Mouse (Mus musculus) liver, embryonic 15.5 days (tissue): ENCODE measurements around the gene Abcc2. TPM values are rescaled to one million over a fixed set of nuclear protein-coding genes. Genes with fewer than 3 reads are reported as not detected.

Experiments
- ATAC-seq: fragments of 200-750 bp; cut with Nextera tagmentation; 2 replicates; pipeline ENCODE4 v1.8.0; 2017; ENCODE audit warnings: moderate number of reproducible peaks, mild to moderate bottlenecking, moderate library complexity; ENCODE audit not compliant: insufficient read depth
- H3K27ac ChIP-seq: fragments of 300-500 bp; sonication (generic); replicated peaks from 2 replicates; pipeline ENCODE4 v1.5.1; 2015; ENCODE audit warnings: mild to moderate bottlenecking, inconsistent platforms
- H3K27me3 ChIP-seq: fragments of 300-500 bp; sonication (generic); 2 replicates; pipeline ENCODE4 v1.6.1; 2015; ENCODE audit warnings: mild to moderate bottlenecking, inconsistent platforms
- H3K36me3 ChIP-seq: fragments of 300-500 bp; sonication (generic); replicated peaks from 2 replicates; pipeline ENCODE4 v1.6.1; 2015; ENCODE audit warnings: moderate library complexity, mild to moderate bottlenecking, inconsistent platforms
- H3K4me1 ChIP-seq: fragments of 300-500 bp; sonication (generic); replicated peaks from 2 replicates; pipeline ENCODE4 v1.6.1; 2015; ENCODE audit warnings: inconsistent platforms
- H3K4me2 ChIP-seq: fragments of 300-500 bp; sonication (generic); 2 replicates; pipeline ENCODE4 v1.6.1; 2015; ENCODE audit warnings: moderate library complexity, mild to moderate bottlenecking, inconsistent platforms
- H3K4me3 ChIP-seq: fragments of 300-500 bp; sonication (generic); replicated peaks from 2 replicates; pipeline ENCODE4 v1.5.1; 2015; ENCODE audit warnings: mild to moderate bottlenecking, inconsistent platforms
- H3K9ac ChIP-seq: fragments of 300-500 bp; sonication (generic); 2 replicates; pipeline ENCODE4 v1.6.1; 2015; ENCODE audit warnings: moderate library complexity, mild to moderate bottlenecking, inconsistent platforms
- H3K9me3 ChIP-seq: fragments of 300-500 bp; sonication (generic); replicated peaks from 2 replicates; pipeline ENCODE4 v1.6.1; 2016; ENCODE audit warnings: inconsistent platforms
- WGBS: fragments of 180-500 bp; shearing (Covaris S2); methylation state at CpG from one replicate; pipeline ENCODE4 v1.1.7; 2015; ENCODE audit warnings: mixed read lengths; ENCODE audit not compliant: insufficient replicate concordance; 5-methylcytosine and 5-hydroxymethylcytosine counted together
- polyA plus RNA-seq: library from polyadenylated mRNA; unstranded; fragments of >200 nt; fragmentation: Nextera tagmentation; extraction: Ambion mirVana; gene quantifications from 2 replicates; pipeline ENCODE4 v1.2.1, GENCODE M21; 2015

Gene Abcc2
- polyA plus RNA-seq, 1 experiment from 2014 or later, result 10.6 TPM

DNA sequence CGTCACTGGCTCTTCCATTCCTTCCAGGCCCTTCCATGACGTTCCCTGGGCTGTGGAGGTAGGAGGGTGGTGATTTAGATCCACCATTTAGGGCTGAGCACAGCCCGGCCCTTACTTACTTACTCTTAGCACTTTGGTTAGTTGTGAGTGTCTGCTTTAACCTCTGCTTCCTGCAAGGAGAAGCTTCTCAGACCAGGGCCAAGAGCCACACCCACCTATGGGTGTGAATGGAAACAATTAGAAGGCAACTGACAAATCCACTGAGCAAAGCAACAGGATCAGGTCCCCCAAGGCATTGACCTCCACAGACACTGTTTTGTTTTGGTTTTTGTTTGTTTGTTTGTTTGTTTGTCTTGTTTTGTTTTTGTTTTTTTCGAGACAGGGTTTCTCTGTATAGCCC, 27.3 kb downstream of the Abcc2 start:
- Histone ChIP-seq H3K27ac (no peak overlapping the region), H3K36me3 (no peaks in the 10 kb centered on the region; the same call in 1 of the 2 replicates), H3K4me2 (no peak overlapping the region), H3K4me1 (peaks cover 15% of the 10 kb centered on the region), H3K4me3 (no peak overlapping the region), H3K27me3 (0 out of 2 replicates have a peak, but pooled peaks cover 3% of the 10 kb centered on the region), H3K9ac (no peak overlapping the region), H3K9me3 (no peaks in the 10 kb centered on the region)
- no peak for ATAC-seq
- WGBS, result 33% methylated on average over 4 of the region's 4 CpGs

GRCm38 (mm10) chr19:43811419-43811818, 29.4 kb downstream of the Abcc2 start:
- Histone ChIP-seq H3K4me3 (no peak overlapping the region), H3K4me1 (peaks cover 15% of the 10 kb centered on the region), H3K36me3 (no peaks in the 10 kb centered on the region; the same call in 1 of the 2 replicates), H3K4me2 (no peak overlapping the region), H3K27ac (no peak overlapping the region), H3K9me3 (no peaks in the 10 kb centered on the region), H3K9ac (no peak overlapping the region), H3K27me3 (0 out of 2 replicates have a peak, but pooled peaks cover 3% of the 10 kb centered on the region)
- WGBS, result 69% methylated on average over 4 of the region's 4 CpGs
- peak; percentile 15; the same call in 1 of the 2 replicates for ATAC-seq

DNA sequence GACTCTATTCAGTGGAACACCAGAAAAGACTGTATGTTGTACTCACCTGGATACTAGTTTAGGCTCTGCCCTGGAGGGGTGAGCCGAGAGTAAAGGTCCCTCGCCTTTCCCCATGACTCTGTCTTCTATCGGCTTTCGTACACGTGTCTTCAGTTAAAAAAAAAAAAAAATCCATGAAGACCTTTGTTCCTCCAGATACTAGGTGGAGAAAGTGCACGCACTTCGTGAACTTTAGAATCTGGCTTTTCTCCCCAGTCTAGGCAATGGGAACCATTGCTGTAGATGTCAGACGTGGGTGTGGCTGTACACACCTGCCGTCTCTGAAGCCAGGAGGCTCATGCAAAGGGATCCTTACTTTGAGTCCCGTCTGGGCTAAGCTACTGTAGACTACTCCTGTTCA, 31.3 kb downstream of the Abcc2 start:
- Histone ChIP-seq H3K9me3 (no peaks in the 10 kb centered on the region), H3K4me2 (no peak overlapping the region), H3K4me1 (peaks cover 15% of the 10 kb centered on the region), H3K4me3 (no peak overlapping the region), H3K9ac (no peak overlapping the region), H3K27me3 (0 out of 2 replicates have a peak, but pooled peaks cover 3% of the 10 kb centered on the region), H3K36me3 (no peaks in the 10 kb centered on the region; the same call in 1 of the 2 replicates), H3K27ac (no peak overlapping the region)
- no peak for ATAC-seq
- WGBS, result 61% methylated on average over 10 of the region's 10 CpGs

DNA sequence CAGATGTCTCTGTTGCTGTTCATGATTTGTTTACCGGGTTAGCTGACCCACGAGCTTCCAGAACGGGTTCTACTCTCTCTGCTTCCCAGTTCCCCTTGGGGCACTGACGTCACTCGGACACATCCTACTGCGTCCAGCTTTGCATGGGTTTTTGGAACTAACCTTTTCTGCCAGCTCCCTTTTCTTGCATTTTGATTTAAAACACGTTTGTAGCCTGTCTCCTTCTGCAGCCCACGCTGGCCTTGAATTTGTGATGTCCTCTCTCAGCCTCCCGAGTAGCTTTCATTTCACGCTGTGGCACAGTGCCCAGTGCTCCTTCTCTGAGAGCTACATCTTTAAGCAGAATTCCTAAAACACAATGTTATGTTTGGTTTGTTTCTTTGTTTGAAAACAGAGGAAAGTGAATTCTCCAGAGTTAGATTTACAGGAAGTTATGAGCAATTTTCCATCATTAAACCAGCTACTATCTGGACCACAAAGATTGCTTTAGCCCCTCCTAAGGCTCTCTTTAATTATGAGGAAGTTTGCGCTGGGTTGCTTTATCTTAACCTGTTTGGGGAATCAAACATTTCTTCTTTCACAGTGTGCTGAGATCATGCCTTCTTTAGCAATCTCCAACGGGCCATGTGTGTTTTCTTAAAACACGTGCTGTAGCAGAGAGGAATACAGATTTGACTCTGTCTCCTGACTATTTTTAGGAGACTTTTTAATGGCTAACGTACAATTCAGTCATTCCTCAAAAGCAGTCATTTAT, 33.8 kb downstream of the Abcc2 start:
- H3K4me2 ChIP-seq, result no peak overlapping the region
- H3K9me3 ChIP-seq, result no peaks in the 10 kb centered on the region
- H3K4me3 ChIP-seq, result no peak overlapping the region
- H3K9ac ChIP-seq, result no peak overlapping the region
- no peaks in the 10 kb centered on the region; the same call in 1 of the 2 replicates for H3K36me3 ChIP-seq
- peaks cover 5% of the 10 kb centered on the region; the same call in 1 of the 2 replicates for H3K4me1 ChIP-seq
- no peak overlapping the region for H3K27ac ChIP-seq
- 0 out of 2 replicates have a peak, but pooled peaks cover 3% of the 10 kb centered on the region for H3K27me3 ChIP-seq
- 47% methylated on average over 14 of the region's 14 CpGs for WGBS
- ATAC-seq, result no peak

DNA sequence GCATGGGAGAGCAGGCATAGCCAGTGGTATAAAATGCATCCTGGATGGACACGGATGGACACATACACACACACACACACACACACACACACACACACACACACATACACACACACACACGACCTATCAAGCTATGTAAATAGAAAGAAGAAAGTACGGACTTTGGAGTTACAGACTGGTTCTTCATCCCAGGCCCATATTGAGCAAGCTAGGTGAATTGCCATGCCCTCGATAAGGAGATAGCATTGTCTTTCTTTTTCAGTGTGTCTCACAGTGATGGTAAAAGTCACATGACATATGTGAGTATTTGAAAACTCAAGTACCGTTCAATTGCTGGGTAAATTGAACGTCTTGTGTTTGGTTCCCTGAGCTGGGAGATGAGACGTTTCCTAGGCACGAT, 44.9 kb downstream of the Abcc2 start:
- ATAC-seq, result no peak
- H3K4me1 ChIP-seq, result no peaks in the 10 kb centered on the region
- no peak overlapping the region for H3K27ac ChIP-seq
- H3K9ac ChIP-seq, result no peak overlapping the region
- no peaks in the 10 kb centered on the region for H3K27me3 ChIP-seq
- no peaks in the 10 kb centered on the region for H3K9me3 ChIP-seq
- no peak overlapping the region for H3K4me3 ChIP-seq
- H3K36me3 ChIP-seq, result 0 out of 2 replicates have a peak, but pooled peaks cover 8% of the 10 kb centered on the region
- 56% methylated on average over 8 of the region's 8 CpGs for WGBS
- no peak overlapping the region for H3K4me2 ChIP-seq

DNA sequence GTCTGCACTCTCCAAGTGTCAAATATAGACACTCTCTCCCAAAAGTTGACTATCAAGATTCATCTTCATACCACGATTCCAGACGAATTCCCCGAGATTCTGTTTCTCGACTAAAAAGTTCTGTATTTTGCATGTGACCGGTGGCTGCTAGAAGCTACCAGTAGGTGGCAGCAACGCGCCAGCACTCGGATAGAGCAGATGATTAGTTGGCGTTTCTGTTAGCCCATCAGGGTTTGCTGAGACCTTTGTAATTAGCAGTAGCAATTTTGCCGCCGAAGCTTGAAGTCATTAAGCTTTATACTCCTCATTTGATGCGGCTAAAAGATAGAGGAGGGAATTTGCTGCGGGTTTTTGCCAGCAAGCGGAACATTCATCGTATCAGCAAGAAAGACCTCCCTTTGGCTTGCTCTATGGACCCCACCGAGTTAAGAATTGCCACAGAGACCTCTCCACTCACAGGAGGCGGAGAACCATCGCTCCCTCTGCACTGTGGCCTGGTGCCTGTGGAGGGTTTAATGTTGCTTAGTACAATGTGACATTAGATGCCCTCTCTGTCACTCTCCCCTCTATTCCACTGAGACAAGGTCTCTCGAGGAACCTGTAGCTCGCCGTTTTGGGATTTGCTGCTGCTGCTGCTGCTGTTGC, 50.6 kb downstream of the Abcc2 start:
- Histone ChIP-seq H3K27ac (no peak overlapping the region), H3K4me2 (no peak overlapping the region), H3K27me3 (no peaks in the 10 kb centered on the region), H3K4me3 (no peak overlapping the region), H3K4me1 (no peaks in the 10 kb centered on the region), H3K9ac (no peak overlapping the region), H3K9me3 (no peaks in the 10 kb centered on the region), H3K36me3 (peaks cover 14% of the 10 kb centered on the region; the same call in 1 of the 2 replicates)
- WGBS, result 27% methylated on average over 21 of the region's 21 CpGs
- ATAC-seq, result no peak

- no peak for ATAC-seq
- Histone ChIP-seq H3K4me2 (no peak overlapping the region), H3K9ac (no peak overlapping the region), H3K36me3 (peaks cover 10% of the 10 kb centered on the region; the same call in 1 of the 2 replicates), H3K27ac (no peak overlapping the region), H3K9me3 (no peaks in the 10 kb centered on the region), H3K4me3 (no peak overlapping the region), H3K27me3 (no peaks in the 10 kb centered on the region), H3K4me1 (no peaks in the 10 kb centered on the region)
- WGBS, result 64% methylated on average over 9 of the region's 9 CpGs
These were observed 61.2 kb downstream of the Abcc2 start for GRCm38 (mm10) chr19:43843184-43843583.

GRCm38 (mm10) chr19:43845331-43845908, 63.4 kb downstream of the Abcc2 start:
- Histone ChIP-seq H3K4me3 (no peak overlapping the region), H3K9me3 (no peaks in the 10 kb centered on the region), H3K4me1 (no peaks in the 10 kb centered on the region), H3K9ac (no peak overlapping the region), H3K27me3 (no peaks in the 10 kb centered on the region), H3K36me3 (peaks cover 23% of the 10 kb centered on the region), H3K27ac (no peak overlapping the region), H3K4me2 (no peak overlapping the region)
- no peak for ATAC-seq
- 45% methylated on average over 7 of the region's 7 CpGs for WGBS

DNA sequence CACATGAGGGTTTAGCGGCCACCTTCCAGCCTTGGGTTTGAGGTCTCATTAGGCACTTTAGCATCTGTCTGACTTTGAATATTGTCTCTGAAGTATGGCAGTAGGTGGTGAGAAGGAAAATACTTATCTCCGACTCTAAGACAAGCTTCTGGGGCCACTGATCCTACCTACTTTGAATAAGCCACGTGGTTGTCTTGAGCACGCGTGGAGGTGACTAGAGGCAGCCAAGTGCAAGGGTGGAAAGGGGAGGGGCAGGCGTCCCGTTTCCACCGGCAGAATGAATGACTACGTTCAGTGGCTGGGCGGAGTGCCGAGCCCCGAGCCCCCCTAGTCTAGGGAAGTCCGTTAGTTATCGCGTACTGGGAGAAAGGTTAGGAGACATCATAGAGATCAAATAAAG, 65.1 kb downstream of the Abcc2 start:
- WGBS, result 83% methylated on average over 15 of the region's 15 CpGs
- H3K9me3 ChIP-seq, result no peaks in the 10 kb centered on the region

GRCm38 (mm10) chr19:43847966-43848365, 66.0 kb downstream of the Abcc2 start:
- H3K9ac ChIP-seq, result no peak overlapping the region
- H3K4me3 ChIP-seq, result no peak overlapping the region
- H3K27ac ChIP-seq, result no peak overlapping the region
- H3K9me3 ChIP-seq, result no peaks in the 10 kb centered on the region
- H3K36me3 ChIP-seq, result peaks cover 24% of the 10 kb centered on the region
- no peak for ATAC-seq
- WGBS, result 79% methylated on average over 15 of the region's 15 CpGs
- H3K4me1 ChIP-seq, result no peaks in the 10 kb centered on the region; the same call in 1 of the 2 replicates
- H3K27me3 ChIP-seq, result no peaks in the 10 kb centered on the region
- H3K4me2 ChIP-seq, result no peak overlapping the region

More for the DNA sequence above, 65.1 kb downstream of the Abcc2 start:
- Histone ChIP-seq H3K27ac (no peak overlapping the region), H3K36me3 (peaks cover 24% of the 10 kb centered on the region), H3K4me2 (no peak overlapping the region), H3K27me3 (no peaks in the 10 kb centered on the region), H3K4me1 (no peaks in the 10 kb centered on the region; the same call in 1 of the 2 replicates), H3K9ac (no peak overlapping the region), H3K4me3 (no peak overlapping the region)
- ATAC-seq, result no peak

DNA sequence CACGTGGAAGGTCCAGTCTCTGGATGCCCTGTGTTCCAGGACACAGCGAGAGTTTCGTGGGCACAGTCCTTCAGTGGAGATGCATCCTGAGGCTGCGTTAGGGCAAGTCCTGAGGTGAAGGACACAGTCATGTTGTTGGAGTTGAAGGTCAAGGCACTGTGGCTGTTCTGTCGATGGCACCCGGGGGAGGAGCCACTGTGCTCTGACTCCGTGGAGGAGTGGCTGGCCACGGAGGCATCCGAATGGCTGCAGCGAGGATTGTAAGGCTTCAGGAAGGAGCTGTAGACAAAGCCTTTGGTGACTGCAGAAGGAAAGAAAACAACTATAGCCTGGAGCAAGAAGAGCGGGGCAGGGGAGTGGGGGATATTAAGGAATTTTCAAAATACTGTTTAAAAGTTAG, 68.0 kb downstream of the Abcc2 start:
- Histone ChIP-seq H3K9ac (no peak overlapping the region), H3K4me3 (no peak overlapping the region), H3K4me1 (no peaks in the 10 kb centered on the region; the same call in 1 of the 2 replicates), H3K36me3 (peaks cover 30% of the 10 kb centered on the region), H3K27me3 (no peaks in the 10 kb centered on the region), H3K4me2 (no peak overlapping the region), H3K27ac (no peak overlapping the region), H3K9me3 (no peaks in the 10 kb centered on the region)
- ATAC-seq, result no peak
- WGBS, result 80% methylated on average over 11 of the region's 11 CpGs
